ENCODE assay signal across 9 mouse cellular contexts in the genomic region with DNA sequence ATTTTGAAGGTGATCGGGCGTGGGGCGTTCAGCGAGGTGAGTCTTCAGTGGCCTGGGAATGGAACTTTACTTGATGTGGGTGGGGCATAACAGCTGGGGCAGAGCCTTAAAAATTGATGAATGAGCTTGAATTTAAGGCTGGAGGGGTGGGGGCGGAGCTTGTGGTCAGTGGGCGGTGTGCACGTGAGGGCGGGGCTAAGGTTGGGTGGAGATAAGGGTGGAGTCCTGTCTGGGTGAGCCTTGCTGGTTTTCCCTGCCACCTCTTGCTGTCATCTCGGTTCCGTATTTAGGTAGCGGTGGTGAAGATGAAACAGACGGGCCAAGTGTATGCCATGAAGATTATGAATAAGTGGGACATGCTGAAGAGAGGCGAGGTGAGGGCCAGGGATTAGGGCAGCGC. TPM values are rescaled to one million over a fixed set of nuclear protein-coding genes. Genes with fewer than 3 reads are reported as not detected.
DNase-seq lines count a peak whose midpoint lies in the region; TF ChIP-seq lines count a peak whose summit lies in the region.
"Had no signal": no experiment of that assay in that cellular context is flagged by ENCODE, and none has a peak within 500 bp of the region (broad histone marks: within the 10 kb centered on the region; RNA-seq: fewer than 3 reads in every experiment).

No protein-coding gene starts in this region.

- H3K79me2 ChIP-seq in heart, adult 2 months (replicated peaks; ENCODE audit: control insufficient read depth, insufficient read depth, low read length) = no peaks in the 10 kb centered on the region

- 0 out of 2 replicates have a peak, but pooled peaks have one; percentile 42 for TF ChIP-seq EP300 in heart, adult 2 months (IDR thresholded peaks at IDR 0.05; ENCODE audit: insufficient read depth, low read depth, low read length)

- intact Hi-C loops in heart, adult 2 months (cut with DNase I) = no loop called here
- intact Hi-C loops in left cerebral cortex, postnatal 36 days (cut with DNase I) = no loop called here

- TF ChIP-seq POLR2A in heart, adult 2 months (IDR thresholded peaks at IDR 0.05; ENCODE audit: insufficient read depth, low read depth, low read length) = no peak
- no peak for TF ChIP-seq POLR2A in brain, embryonic 14.5 days (IDR thresholded peaks at IDR 0.05; ENCODE audit: borderline replicate concordance, extremely low read depth, insufficient read depth, insufficient read length, poor library complexity, severe bottlenecking)
- TF ChIP-seq POLR2A in lung, adult 2 months (IDR thresholded peaks at IDR 0.05; ENCODE audit: borderline replicate concordance, extremely low read depth, low read depth, low read length) = no peak

- H3K36me3 ChIP-seq in heart, adult 2 months (ENCODE audit: control insufficient read depth, insufficient read depth, low read length) = peaks cover 3% of the 10 kb centered on the region

- H3K4me3 ChIP-seq in heart, adult 2 months = peak overlapping the region; percentile 48
- peak overlapping the region; percentile 43 for H3K4me3 ChIP-seq in lung, adult 2 months (replicated peaks; ENCODE audit: extremely low read depth, low read depth, low read length)

- no peak for TF ChIP-seq CTCF in heart, adult 2 months (IDR thresholded peaks at IDR 0.05)
- no peak for TF ChIP-seq CTCF in brain, embryonic 14.5 days (IDR thresholded peaks at IDR 0.05; ENCODE audit: borderline replicate concordance, extremely low read depth, insufficient read depth, insufficient read length)
- no peak for TF ChIP-seq CTCF in lung, adult 2 months (IDR thresholded peaks at IDR 0.05; ENCODE audit: insufficient read depth, low read length)

- 30% methylated on average over 14 of the region's 14 CpGs for WGBS in heart, adult 2 months
- WGBS in lung, adult 2 months = 19% methylated on average over 14 of the region's 14 CpGs

- peak; percentile 67 for DNase-seq in heart, adult 2 months
- no peak for DNase-seq in heart, adult 9 months (ENCODE audit: low spot score in 2 of 2)
- DNase-seq in brain, embryonic 14.5 days (ENCODE audit: low read depth) = peak; percentile 29
- peak; percentile 80 for DNase-seq in induced T-regulatory cell, adult 2 months (ENCODE audit: low read depth)
- DNase-seq in lung, adult 2 months = no peak
- peak; percentile 51 to 88 for DNase-seq in spleen, postnatal 10 days (ENCODE audit: low spot score in 2 of 2)
- no peak for DNase-seq in left cerebral cortex, postnatal 36 days (ENCODE audit: low spot score in 2 of 2)
- DNase-seq in ovary, postnatal 14 days (ENCODE audit: low spot score) = no peak

- peaks cover 5% of the 10 kb centered on the region for H3K4me1 ChIP-seq in heart, adult 2 months (ENCODE audit: control insufficient read depth, insufficient read depth, low read length)
- peaks cover 6% of the 10 kb centered on the region for H3K4me1 ChIP-seq in lung, adult 2 months (ENCODE audit: control insufficient read depth, insufficient read depth, low read length)

- H3K27me3 ChIP-seq in heart, adult 2 months (ENCODE audit: control insufficient read depth, insufficient read depth, low read length) = no peaks in the 10 kb centered on the region

- peak overlapping the region; percentile 97 for H3K27ac ChIP-seq in heart, adult 2 months

- H3K9ac ChIP-seq in heart, adult 2 months (ENCODE audit: low read depth, low read length) = peak overlapping the region; percentile 87

RNA-seq across cellular contexts. Expression of gene Dmpk, which starts 2.4 kb away (rescaled TPM):
- 100 to 1,000 TPM; 482 to 516 TPM for total RNA-seq in heart, adult 2 months (2021)
- 1,225 and 1,460 TPM in 2 replicates for polyA plus RNA-seq in heart, adult 2 months (2012; rRNA removed)
- polyA plus RNA-seq in brain, embryonic 14.5 days (2012; rRNA removed) = 67.1 and 74.8 TPM in 2 replicates
- polyA plus RNA-seq in lung, adult 2 months (2012; rRNA removed) = 209 and 259 TPM in 2 replicates
- total RNA-seq in left cerebral cortex, postnatal 36 days (2021) = 10 to 100 TPM; 21.4 to 40.2 TPM

RNA-seq across cellular contexts. Expression of gene Six5, which starts 8.4 kb away (rescaled TPM):
- 1 to 10 TPM; 7.1 to 8.2 TPM for total RNA-seq in heart, adult 2 months (2021)
- polyA plus RNA-seq in heart, adult 2 months (2012; rRNA removed) = 26.0 and 29.8 TPM in 2 replicates
- 16.3 and 27.6 TPM in 2 replicates for polyA plus RNA-seq in brain, embryonic 14.5 days (2012; rRNA removed)
- 39.6 and 47.2 TPM in 2 replicates for polyA plus RNA-seq in lung, adult 2 months (2012; rRNA removed)
- 1 to 10 TPM; 1.6 to 2.6 TPM for total RNA-seq in left cerebral cortex, postnatal 36 days (2021)

RNA-seq across cellular contexts. Expression of gene Dmwd, which starts 10.0 kb away (rescaled TPM):
- 10 to 100 TPM; 47.8 to 54.9 TPM for total RNA-seq in heart, adult 2 months (2021)
- 70.9 and 79.4 TPM in 2 replicates for polyA plus RNA-seq in heart, adult 2 months (2012; rRNA removed)
- polyA plus RNA-seq in brain, embryonic 14.5 days (2012; rRNA removed) = 178 and 209 TPM in 2 replicates
- 94.6 and 101 TPM in 2 replicates for polyA plus RNA-seq in lung, adult 2 months (2012; rRNA removed)
- total RNA-seq in left cerebral cortex, postnatal 36 days (2021) = 100 to 1,000 TPM; 146 to 148 TPM

RNA-seq across cellular contexts. Expression of gene Rsph6a, which starts 31.6 kb away (rescaled TPM):
- total RNA-seq in heart, adult 2 months (2021) = not detected
- polyA plus RNA-seq in heart, adult 2 months (2012; rRNA removed) = 0.06 TPM in 1 of 2 replicates, not detected in the other
- polyA plus RNA-seq in brain, embryonic 14.5 days (2012; rRNA removed) = 0.07 TPM in 1 of 2 replicates, not detected in the other
- polyA plus RNA-seq in lung, adult 2 months (2012; rRNA removed) = not detected in 2 replicates
- under 1 TPM in 1 of 2 experiments, not detected in 1; 0.25 TPM for total RNA-seq in left cerebral cortex, postnatal 36 days (2021)
- total RNA-seq: adrenal gland, adult 18-20 months had no signal

RNA-seq across cellular contexts. Expression of gene Gm4969, which starts 32.1 kb away (rescaled TPM):
- total RNA-seq in heart, adult 2 months (2021) = not detected
- 0.09 TPM in 1 of 2 replicates, not detected in the other for polyA plus RNA-seq in heart, adult 2 months (2012; rRNA removed)
- polyA plus RNA-seq in brain, embryonic 14.5 days (2012; rRNA removed) = 5.2 and 5.9 TPM in 2 replicates
- not detected in 2 replicates for polyA plus RNA-seq in lung, adult 2 months (2012; rRNA removed)
- total RNA-seq in left cerebral cortex, postnatal 36 days (2021) = under 1 TPM; 0.37 to 0.41 TPM
- total RNA-seq: adrenal gland, adult 18-20 months had no signal

Comparison
In these comparisons a context has a peak if more than half of its experiments do, and no peak if none do; other contexts are left out.
1. DNase-seq: peak in heart, adult 2 months (2 of 2), brain, embryonic 14.5 days (single experiment), induced T-regulatory cell, adult 2 months (single experiment) and spleen, postnatal 10 days (2 of 2); none in heart, adult 9 months (0 of 2), lung, adult 2 months (single experiment), left cerebral cortex, postnatal 36 days (0 of 2) and ovary, postnatal 14 days (single experiment).